Mouse (Mus musculus) liver, adult (tissue): ENCODE results near the gene Pidd1.

Experiments used
- GATA4 ChIP-seq: IDR thresholded peaks from 2 replicates; pipeline ENCODE4 v1.6.1; 2014; ENCODE audit warnings: mild to moderate bottlenecking, low read length; ENCODE audit not compliant: insufficient replicate concordance

Gene Pidd1

DNA sequence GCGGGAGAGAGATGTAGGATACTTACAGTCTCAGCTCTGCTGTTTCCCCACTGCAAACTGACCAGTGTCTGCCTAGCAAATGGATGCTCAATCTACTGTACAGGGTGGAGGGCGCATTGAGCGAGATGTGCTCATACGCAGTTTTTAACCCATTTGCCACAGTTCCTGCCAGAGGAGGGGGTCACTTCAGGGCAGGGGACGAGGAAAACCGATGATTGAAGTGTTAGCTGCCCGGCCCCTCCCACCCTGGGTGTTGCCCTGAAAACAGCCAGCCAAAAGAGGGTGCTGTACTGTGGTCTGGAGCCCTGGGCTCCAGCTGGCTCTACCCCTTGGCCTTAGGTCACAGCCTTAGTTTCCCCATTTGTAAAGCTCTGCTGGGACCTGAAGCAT lies 33.2 kb upstream of the Pidd1 start:
- no peak for TF ChIP-seq GATA4

GRCm38 (mm10) chr7:141476226-141476980 lies 32.6 kb upstream of the Pidd1 start:
- peak; percentile 71; the same call in 1 of the 2 replicates for TF ChIP-seq GATA4

GRCm38 (mm10) chr7:141475805-141476158 lies 32.0 kb upstream of the Pidd1 start:
- TF ChIP-seq GATA4: no peak

GRCm38 (mm10) chr7:141475011-141475804 lies 31.4 kb upstream of the Pidd1 start, which contains the start of the genes Polr2l and Tspan4:
Polr2l (minus strand) TSS chr7:141475132.
Tspan4 (plus strand) TSS chr7:141475240.
- no peak; the same call in 1 of the 2 replicates for TF ChIP-seq GATA4

DNA sequence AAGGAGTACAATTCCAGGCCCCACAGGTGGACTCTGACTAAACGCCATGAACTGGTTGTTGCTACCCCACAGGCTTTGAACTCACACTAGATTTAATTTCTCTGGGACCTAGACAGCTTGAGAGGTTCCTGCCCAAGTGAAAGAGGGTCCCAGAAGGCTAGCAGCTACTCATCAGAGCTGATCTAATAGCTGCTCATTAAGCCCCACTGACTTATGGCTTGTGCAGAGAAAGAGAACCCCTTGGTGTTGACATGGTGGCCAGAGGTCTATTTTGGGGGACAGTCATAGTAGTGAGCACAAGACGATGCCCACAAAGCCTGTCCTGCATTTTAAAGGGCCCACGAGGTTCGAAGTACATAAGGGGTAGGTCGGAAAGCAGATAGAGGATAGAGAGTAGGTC lies 30.3 kb upstream of the Pidd1 start:
- TF ChIP-seq GATA4: no peak

DNA sequence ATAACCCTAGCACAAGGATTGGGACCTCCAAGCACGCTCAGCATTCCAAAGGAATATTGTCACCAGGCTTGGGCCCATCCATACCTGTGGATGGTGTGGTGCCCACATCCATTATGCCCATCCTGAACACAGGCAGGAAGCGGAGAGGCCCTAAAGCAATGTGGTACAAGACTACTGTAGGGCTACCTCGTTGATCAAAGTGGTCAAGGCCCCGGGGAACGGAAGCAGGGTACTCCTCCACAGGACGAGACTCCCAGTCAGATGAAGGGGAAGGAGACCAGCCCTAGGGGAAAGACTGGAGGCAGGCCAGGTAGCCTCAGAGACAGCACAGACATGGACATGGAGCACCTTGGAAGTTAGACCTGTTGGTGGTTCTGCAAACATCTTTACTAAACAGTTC lies 28.9 kb upstream of the Pidd1 start:
- no peak for TF ChIP-seq GATA4

GRCm38 (mm10) chr7:141472226-141472625 lies 28.4 kb upstream of the Pidd1 start:
- no peak for TF ChIP-seq GATA4

DNA sequence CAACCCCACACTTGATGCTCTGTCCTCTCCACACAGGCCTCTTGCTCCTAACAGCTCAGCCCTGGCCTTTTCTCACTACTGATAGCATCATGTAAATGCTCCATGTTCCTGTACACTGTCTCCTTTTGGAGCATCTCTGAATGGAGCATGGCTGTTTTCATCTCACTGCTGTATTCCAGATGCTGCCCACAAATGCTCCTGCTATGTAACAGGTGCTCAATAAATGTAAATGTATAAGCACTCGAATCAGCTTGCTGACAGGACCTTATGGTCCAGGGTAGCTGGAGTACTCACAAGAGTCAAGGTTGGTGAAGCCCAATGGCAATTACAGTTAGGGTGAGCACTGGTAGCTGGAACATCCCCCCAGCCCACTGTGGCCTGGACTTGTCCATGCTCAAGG lies 27.4 kb upstream of the Pidd1 start:
- TF ChIP-seq GATA4: no peak

GRCm38 (mm10) chr7:141470637-141470944 lies 26.8 kb upstream of the Pidd1 start:
- TF ChIP-seq GATA4: no peak

GRCm38 (mm10) chr7:141469901-141470636 lies 26.2 kb upstream of the Pidd1 start:
- TF ChIP-seq GATA4: no peak

- TF ChIP-seq GATA4: no peak
Observed at GRCm38 (mm10) chr7:141469352-141469751, 25.5 kb upstream of the Pidd1 start.

DNA sequence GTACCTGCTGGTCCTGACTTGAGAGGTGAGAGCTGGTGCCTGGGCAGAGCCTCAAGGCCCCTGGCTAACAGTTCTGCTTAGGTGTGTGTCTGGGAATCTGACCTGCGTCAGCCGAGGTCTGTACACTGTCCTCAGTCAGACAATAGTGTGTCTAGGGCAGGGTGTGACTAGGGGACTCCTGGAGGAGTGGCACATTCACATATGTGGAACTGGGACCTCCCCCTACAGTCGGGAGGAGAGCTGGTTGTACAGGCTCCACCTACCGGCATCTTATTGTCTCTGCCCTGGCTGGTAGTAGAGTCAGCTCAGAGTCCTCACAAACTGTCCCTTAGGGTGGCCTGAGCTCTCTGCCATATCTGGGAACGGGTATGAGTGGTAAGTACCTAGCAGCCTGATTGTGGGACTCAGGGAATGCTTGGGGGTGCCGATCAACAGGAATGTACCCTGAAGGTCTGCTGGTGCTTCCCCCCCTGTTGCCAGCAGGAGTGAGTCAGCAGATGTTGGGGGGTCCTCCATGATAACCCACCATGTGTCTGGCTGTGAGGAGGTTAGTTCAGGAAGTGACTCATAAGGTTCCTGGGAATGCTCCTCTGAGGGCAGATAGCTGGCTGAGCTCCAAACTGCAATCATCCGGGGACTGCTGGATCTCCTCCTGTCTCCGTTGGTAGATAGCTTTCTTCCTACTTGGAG lies 24.8 kb upstream of the Pidd1 start:
- peak; percentile 85; the same call in 1 of the 2 replicates for TF ChIP-seq GATA4

- TF ChIP-seq GATA4: no peak
Observed at GRCm38 (mm10) chr7:141468164-141468521, 24.3 kb upstream of the Pidd1 start.

GRCm38 (mm10) chr7:141467230-141468030 lies 23.6 kb upstream of the Pidd1 start, which contains the start of gene Cd151:
Cd151 (plus strand) TSS chr7:141467392.
- TF ChIP-seq GATA4: peak; percentile 4; the same call in 1 of the 2 replicates

- no peak for TF ChIP-seq GATA4
Observed at GRCm38 (mm10) chr7:141466607-141467148, 22.9 kb upstream of the Pidd1 start.

- no peak for TF ChIP-seq GATA4
Observed at GRCm38 (mm10) chr7:141466045-141466394, 22.2 kb upstream of the Pidd1 start.
